8 mouse cellular contexts compared by ENCODE assay signal in the genomic region with DNA sequence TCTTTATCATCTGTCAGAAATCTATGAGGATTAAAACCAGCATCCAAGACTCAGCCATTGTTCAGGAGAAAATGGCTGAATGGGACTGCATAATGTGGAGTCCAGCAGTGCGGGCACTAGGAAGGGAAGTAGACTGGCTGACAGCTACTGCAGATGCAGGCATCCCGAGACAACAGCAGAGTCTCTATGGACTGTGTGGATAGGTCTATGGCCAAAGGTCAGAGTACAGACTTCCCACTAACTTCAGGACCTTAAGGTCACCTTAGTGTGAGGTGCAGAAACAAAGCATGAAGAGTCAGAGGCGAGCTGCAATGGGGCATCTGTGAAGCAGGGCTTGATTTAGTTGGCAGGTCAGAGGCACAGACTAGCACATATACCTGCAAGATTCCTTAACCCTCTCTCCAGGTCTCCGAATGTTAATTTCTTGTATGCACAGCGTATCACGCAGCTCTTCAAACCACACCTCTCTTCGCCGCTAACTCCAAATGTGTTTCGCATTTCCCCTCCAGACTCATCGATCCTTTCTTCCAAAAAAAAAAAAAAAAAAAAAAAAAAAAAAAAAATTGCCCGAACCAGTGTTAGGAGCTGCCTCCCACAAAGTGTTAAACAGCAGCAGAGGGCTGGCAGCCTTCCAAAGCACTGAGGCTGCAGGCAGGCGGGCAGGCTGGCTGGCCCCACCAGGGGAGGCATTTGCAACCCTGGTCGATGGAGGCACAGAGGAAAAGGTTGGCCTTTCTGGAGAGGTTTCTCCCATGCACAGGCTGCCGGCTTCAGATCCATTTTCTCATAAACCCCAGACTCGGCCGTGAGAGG.
DNase-seq lines count a peak whose midpoint lies in the region; ATAC-seq lines count a peak whose summit lies in the region.

No protein-coding gene starts in this region.

- H3K4me3 ChIP-seq in forebrain, embryonic 11.5 days (ENCODE audit: low read depth, low read length), result no peak overlapping the region
- H3K4me3 ChIP-seq in limb, embryonic 10.5 days, result peak overlapping the region; percentile 7; the same call in 1 of the 2 replicates
- H3K4me3 ChIP-seq in midbrain, embryonic 16.5 days (ENCODE audit: low read depth, low read length), result no peak overlapping the region

- H3K27ac ChIP-seq in forebrain, embryonic 11.5 days (ENCODE audit: low read depth, low read length), result peak overlapping the region; percentile 48
- H3K27ac ChIP-seq in limb, embryonic 10.5 days, result peak overlapping the region; percentile 71
- H3K27ac ChIP-seq in midbrain, embryonic 16.5 days (ENCODE audit: low read length), result peak overlapping the region; percentile 75

- DNase-seq in ovary, adult 18-20 months (ENCODE audit: low spot score), result peak; percentile 20
- no peak for DNase-seq in ovary, postnatal 10 days (ENCODE audit: low spot score)
- peak; percentile 73 for DNase-seq in forebrain, embryonic 11.5 days (ENCODE audit: low spot score)
- DNase-seq in kidney, adult 11 months, result peak; percentile 36
- peak; percentile 64 for DNase-seq in limb, embryonic 10.5 days (ENCODE audit: low spot score)

- H3K27me3 ChIP-seq in forebrain, embryonic 11.5 days (ENCODE audit: control insufficient read depth, insufficient read depth, low read length), result no peaks in the 10 kb centered on the region
- H3K27me3 ChIP-seq in limb, embryonic 10.5 days (ENCODE audit: low read depth, poor library complexity, severe bottlenecking), result no peaks in the 10 kb centered on the region
- H3K27me3 ChIP-seq in midbrain, embryonic 16.5 days (ENCODE audit: control insufficient read depth, insufficient read depth, low read depth, low read length), result no peaks in the 10 kb centered on the region

- no peaks in the 10 kb centered on the region for H3K9me3 ChIP-seq in forebrain, embryonic 11.5 days (ENCODE audit: control insufficient read depth, low read length)
- no peaks in the 10 kb centered on the region for H3K9me3 ChIP-seq in limb, embryonic 10.5 days (replicated peaks)
- H3K9me3 ChIP-seq in midbrain, embryonic 16.5 days (replicated peaks; ENCODE audit: control insufficient read depth, low read length, poor library complexity, severe bottlenecking), result no peaks in the 10 kb centered on the region

- H3K36me3 ChIP-seq in forebrain, embryonic 11.5 days (ENCODE audit: control insufficient read depth, insufficient read depth, low read length), result no peaks in the 10 kb centered on the region
- no peaks in the 10 kb centered on the region for H3K36me3 ChIP-seq in limb, embryonic 10.5 days
- no peaks in the 10 kb centered on the region for H3K36me3 ChIP-seq in midbrain, embryonic 16.5 days (ENCODE audit: control insufficient read depth, insufficient read depth, low read length)

- H3K9ac ChIP-seq in forebrain, embryonic 11.5 days (ENCODE audit: low read length), result peak overlapping the region; percentile 21
- H3K9ac ChIP-seq in midbrain, embryonic 16.5 days (ENCODE audit: low read depth, low read length), result peak overlapping the region; percentile 42

- 38% methylated on average over 16 of the region's 16 CpGs for WGBS in forebrain, embryonic 11.5 days
- 21% methylated on average over 16 of the region's 16 CpGs for WGBS in limb, embryonic 10.5 days
- 12% methylated on average over 16 of the region's 16 CpGs for WGBS in midbrain, embryonic 16.5 days

- H3K4me1 ChIP-seq in forebrain, embryonic 11.5 days (replicated peaks; ENCODE audit: control insufficient read depth, insufficient read depth, low read length), result peaks cover 15% of the 10 kb centered on the region
- peaks cover 25% of the 10 kb centered on the region for H3K4me1 ChIP-seq in limb, embryonic 10.5 days
- H3K4me1 ChIP-seq in midbrain, embryonic 16.5 days (ENCODE audit: control insufficient read depth, insufficient read depth, low read length), result peaks cover 22% of the 10 kb centered on the region

- ATAC-seq in forebrain, embryonic 11.5 days (replicated peaks; ENCODE audit: low FRiP score), result peak; percentile 70
- peak; percentile 66 for ATAC-seq in midbrain, embryonic 16.5 days
- no peak for ATAC-seq in granulocyte monocyte progenitor cell, adult 5-6 weeks (replicated peaks; ENCODE audit: poor library complexity, severe bottlenecking)
- ATAC-seq in erythroblast, adult 5-6 weeks (replicated peaks; ENCODE audit: low FRiP score, poor library complexity, severe bottlenecking), result no peak

- H3K4me2 ChIP-seq in forebrain, embryonic 11.5 days (ENCODE audit: low read depth, low read length, severe bottlenecking), result 0 out of 2 replicates have a peak overlapping the region, but pooled peaks have one; percentile 18
- no peak overlapping the region for H3K4me2 ChIP-seq in midbrain, embryonic 16.5 days (ENCODE audit: low read length)

Comparison
In these comparisons a context has a peak if more than half of its experiments do, and no peak if none do; other contexts are left out.
1. ATAC-seq: peak in forebrain, embryonic 11.5 days (single experiment) and midbrain, embryonic 16.5 days (single experiment); none in granulocyte monocyte progenitor cell, adult 5-6 weeks (single experiment) and erythroblast, adult 5-6 weeks (single experiment).
2. Peak in every context shown above with its lines, with median percentiles within 50 percentile points of each other: H3K27ac ChIP-seq.